Comparison of ENCODE assay signal across 21 mouse cellular contexts in the genomic region with DNA sequence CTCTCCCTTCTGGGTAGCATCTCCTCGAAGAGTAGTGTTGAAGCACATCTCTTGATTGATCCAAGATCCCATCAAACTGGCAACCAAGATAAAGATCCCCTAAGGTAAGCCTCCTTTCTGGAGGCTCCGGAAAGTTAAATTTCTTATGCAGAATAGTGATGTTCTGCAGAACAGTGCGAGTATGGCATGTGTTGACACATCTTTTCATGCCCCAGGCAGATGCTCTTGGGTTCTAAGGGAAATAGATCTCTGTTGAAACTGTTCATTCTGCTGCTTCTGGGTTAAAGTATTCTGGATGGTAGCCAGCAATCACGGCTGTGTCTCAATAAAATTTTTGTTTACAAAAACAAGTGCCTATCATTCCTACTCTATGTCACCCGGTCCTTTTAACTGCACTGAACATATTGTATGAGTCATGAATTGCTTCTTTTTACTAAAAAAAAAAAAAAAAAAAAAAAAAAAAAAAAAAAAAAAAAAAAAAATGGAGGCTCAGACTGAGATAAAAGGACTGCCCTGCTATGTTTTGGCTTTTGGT.
DNase-seq lines count a peak whose midpoint lies in the region; ATAC-seq and TF ChIP-seq lines count a peak whose summit lies in the region.
"Had no signal": no experiment of that assay in that cellular context is flagged by ENCODE, and none has a peak within 500 bp of the region (broad histone marks: within the 10 kb centered on the region; RNA-seq: fewer than 3 reads in every experiment).

No protein-coding gene starts in this region.

- 61% methylated on average over 5 of the region's 5 CpGs for whole genome bisulfite sequencing in forebrain, embryonic 15.5 days
- WGBS in forebrain, embryonic 11.5 days: 81% methylated on average over 5 of the region's 5 CpGs
- 54% methylated on average over 5 of the region's 5 CpGs for WGBS in lung, embryonic 14.5 days
- WGBS in liver, postnatal 0 days (ENCODE audit: insufficient replicate concordance): 62% methylated on average over 5 of the region's 5 CpGs

- TF ChIP-seq CTCF in lung, embryonic 14.5 days (IDR thresholded peaks at IDR 0.05; ENCODE audit: low read depth): no peak
- no peak for TF ChIP-seq CTCF in liver, postnatal 0 days (IDR thresholded peaks at IDR 0.05; ENCODE audit: low read depth)

- no peak overlapping the region for H3K9ac ChIP-seq in forebrain, embryonic 15.5 days (replicated peaks)
- H3K9ac ChIP-seq in forebrain, embryonic 11.5 days (ENCODE audit: low read length): no peak overlapping the region
- H3K9ac ChIP-seq in lung, embryonic 14.5 days: no peak overlapping the region
- H3K9ac ChIP-seq in liver, postnatal 0 days (replicated peaks): no peak overlapping the region
- H3K9ac ChIP-seq: embryonic facial prominence, embryonic 12.5 days; heart, embryonic 12.5 days; hindbrain, embryonic 12.5 days; lung, embryonic 15.5 days had no signal

- H3K4me1 ChIP-seq in forebrain, embryonic 15.5 days: no peaks in the 10 kb centered on the region
- H3K4me1 ChIP-seq in forebrain, embryonic 11.5 days (replicated peaks; ENCODE audit: control insufficient read depth, insufficient read depth, low read length): no peaks in the 10 kb centered on the region
- H3K4me1 ChIP-seq in lung, embryonic 14.5 days (ENCODE audit: insufficient read depth): no peaks in the 10 kb centered on the region
- H3K4me1 ChIP-seq in liver, postnatal 0 days (ENCODE audit: insufficient read depth): no peaks in the 10 kb centered on the region
- H3K4me1 ChIP-seq: embryonic facial prominence, embryonic 12.5 days; lung, embryonic 15.5 days had no signal

- H3K9me3 ChIP-seq in forebrain, embryonic 15.5 days: no peaks in the 10 kb centered on the region
- no peaks in the 10 kb centered on the region for H3K9me3 ChIP-seq in forebrain, embryonic 11.5 days (ENCODE audit: control insufficient read depth, low read length)
- no peaks in the 10 kb centered on the region for H3K9me3 ChIP-seq in lung, embryonic 14.5 days (ENCODE audit: low read depth, low read length)
- H3K9me3 ChIP-seq in liver, postnatal 0 days (ENCODE audit: low read length): no peaks in the 10 kb centered on the region
- H3K9me3 ChIP-seq: embryonic facial prominence, embryonic 12.5 days; heart, embryonic 12.5 days; hindbrain, embryonic 12.5 days; lung, embryonic 15.5 days had no signal

- no peaks in the 10 kb centered on the region for H3K36me3 ChIP-seq in forebrain, embryonic 15.5 days
- H3K36me3 ChIP-seq in forebrain, embryonic 11.5 days (ENCODE audit: control insufficient read depth, insufficient read depth, low read length): no peaks in the 10 kb centered on the region
- H3K36me3 ChIP-seq in lung, embryonic 14.5 days (ENCODE audit: insufficient read depth): no peaks in the 10 kb centered on the region
- H3K36me3 ChIP-seq in liver, postnatal 0 days (replicated peaks; ENCODE audit: insufficient read depth, low read length): no peaks in the 10 kb centered on the region
- H3K36me3 ChIP-seq: embryonic facial prominence, embryonic 12.5 days; heart, embryonic 12.5 days; hindbrain, embryonic 12.5 days; lung, embryonic 15.5 days had no signal

- no peak for DNase-seq in forebrain, embryonic 11.5 days (ENCODE audit: low spot score)
- DNase-seq in lung, embryonic 14.5 days: peak; percentile 39
- DNase-seq in lung, postnatal 4 days: no peak
- peak; percentile 48 for DNase-seq in brain, adult 2 months (ENCODE audit: low read depth, low spot score)
- peak; percentile 4 for DNase-seq in layer of hippocampus, adult 9-11 months
- DNase-seq in liver, postnatal 0 days: no peak
- DNase-seq: adrenal gland, postnatal 36 days; cerebellum, adult 8-10 months; gastrocnemius, adult 2 months; heart, postnatal 14 days; kidney, adult 2 months; kidney, postnatal 25 days; right cerebral cortex, postnatal 4 days had no signal

- TF ChIP-seq EP300 in liver, postnatal 0 days (IDR thresholded peaks at IDR 0.05; ENCODE audit: low read depth): no peak

- no peak overlapping the region for H3K4me3 ChIP-seq in forebrain, embryonic 15.5 days
- H3K4me3 ChIP-seq in forebrain, embryonic 11.5 days (ENCODE audit: low read depth, low read length): no peak overlapping the region
- no peak overlapping the region for H3K4me3 ChIP-seq in lung, embryonic 14.5 days (ENCODE audit: low read depth, low read length)
- H3K4me3 ChIP-seq in liver, postnatal 0 days (ENCODE audit: low read depth, low read length): no peak overlapping the region
- H3K4me3 ChIP-seq: embryonic facial prominence, embryonic 12.5 days; gastrocnemius, adult 2 months; heart, embryonic 12.5 days; hindbrain, embryonic 12.5 days; lung, embryonic 15.5 days had no signal

- H3K27me3 ChIP-seq in forebrain, embryonic 15.5 days: no peaks in the 10 kb centered on the region
- H3K27me3 ChIP-seq in forebrain, embryonic 11.5 days (ENCODE audit: control insufficient read depth, insufficient read depth, low read length): no peaks in the 10 kb centered on the region
- H3K27me3 ChIP-seq in lung, embryonic 14.5 days (ENCODE audit: insufficient read depth, low read length): no peaks in the 10 kb centered on the region
- H3K27me3 ChIP-seq in liver, postnatal 0 days (ENCODE audit: insufficient read depth, low read length): no peaks in the 10 kb centered on the region
- H3K27me3 ChIP-seq: CH12.LX; embryonic facial prominence, embryonic 12.5 days; heart, embryonic 12.5 days; hindbrain, embryonic 12.5 days; lung, embryonic 15.5 days had no signal

- no peak overlapping the region for H3K4me2 ChIP-seq in forebrain, embryonic 15.5 days (replicated peaks)
- no peak overlapping the region for H3K4me2 ChIP-seq in forebrain, embryonic 11.5 days (ENCODE audit: low read depth, low read length, severe bottlenecking)
- H3K4me2 ChIP-seq in lung, embryonic 14.5 days: no peak overlapping the region
- H3K4me2 ChIP-seq in liver, postnatal 0 days (ENCODE audit: low read depth, low read length): no peak overlapping the region
- H3K4me2 ChIP-seq: embryonic facial prominence, embryonic 12.5 days; heart, embryonic 12.5 days; hindbrain, embryonic 12.5 days; liver, embryonic 11.5 days; lung, embryonic 15.5 days had no signal

- no peak overlapping the region for H3K27ac ChIP-seq in forebrain, embryonic 15.5 days (replicated peaks)
- H3K27ac ChIP-seq in forebrain, embryonic 11.5 days (ENCODE audit: low read depth, low read length): no peak overlapping the region
- no peak overlapping the region for H3K27ac ChIP-seq in lung, embryonic 14.5 days (ENCODE audit: low read depth)
- no peak overlapping the region for H3K27ac ChIP-seq in liver, postnatal 0 days (ENCODE audit: low read depth)
- H3K27ac ChIP-seq: embryonic facial prominence, embryonic 12.5 days; gastrocnemius, adult 2 months; hindbrain, embryonic 12.5 days; lung, embryonic 15.5 days had no signal

- ATAC-seq in forebrain, embryonic 15.5 days (replicated peaks): peak; percentile 45; the same call in 1 of the 2 replicates
- ATAC-seq in forebrain, embryonic 11.5 days (replicated peaks; ENCODE audit: low FRiP score): no peak
- no peak; the same call in 1 of the 2 replicates for ATAC-seq in lung, embryonic 14.5 days (ENCODE audit: insufficient read depth)
- no peak for ATAC-seq in liver, postnatal 0 days
- ATAC-seq: inflammation-experienced regulatory T-cells, adult 6 months had no signal

Comparison
In these comparisons a context has a peak if more than half of its experiments do, and no peak if none do; other contexts are left out.
1. DNase-seq: peak in lung, embryonic 14.5 days (single experiment), brain, adult 2 months (single experiment) and layer of hippocampus, adult 9-11 months (single experiment); none in forebrain, embryonic 11.5 days (single experiment), lung, postnatal 4 days (0 of 2) and liver, postnatal 0 days (single experiment).